Mouse (Mus musculus): ENCODE data around the gene Golph3l.
A peak's percentile ranks its signal among the peaks of the same experiment; 100 is the strongest.

The Golph3l gene

DNA sequence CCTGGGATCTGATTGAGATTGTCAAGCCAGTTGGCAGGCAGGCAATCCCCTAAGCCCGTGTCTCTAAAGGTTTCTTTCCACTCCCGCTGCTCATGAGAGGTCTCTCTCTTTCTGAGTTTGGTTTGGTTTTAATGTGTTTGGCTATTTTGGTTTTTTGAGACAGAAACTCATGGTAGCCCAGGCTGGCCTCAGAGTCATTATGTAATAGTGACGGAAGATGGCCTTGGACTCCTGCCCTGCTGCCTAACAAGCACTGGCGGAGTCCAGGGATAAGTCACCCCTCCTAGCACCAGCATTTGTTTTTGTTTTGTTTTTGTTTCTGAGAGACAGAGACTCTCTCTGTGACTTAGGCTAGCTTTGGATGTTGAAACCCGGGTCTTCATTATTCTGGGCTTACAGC lies 66.7 kb downstream of the Golph3l start:
- DNase-seq (ENCODE audit: low spot score in 2 of 2): no peak

DNA sequence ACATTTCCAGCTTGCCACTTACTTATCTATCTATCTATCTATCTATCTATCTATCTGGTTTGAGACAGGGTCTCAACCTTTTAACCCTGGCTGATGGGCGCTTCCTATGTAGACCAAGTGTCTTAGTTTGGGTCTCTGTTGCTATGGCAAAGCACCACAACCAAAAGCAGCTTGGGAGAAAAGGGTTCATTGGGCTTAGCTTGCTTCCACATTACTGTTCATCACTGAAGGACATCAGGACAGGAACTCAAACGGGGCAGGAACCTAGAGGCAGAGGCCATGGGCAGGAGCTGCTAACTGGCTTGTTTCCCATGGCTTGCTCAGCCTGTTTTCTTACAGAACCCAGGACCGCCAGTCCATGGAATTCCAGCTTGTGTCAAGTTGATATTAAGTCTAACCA lies 68.4 kb downstream of the Golph3l start:
- no peak for DNase-seq (ENCODE audit: low spot score in 2 of 2)

DNA sequence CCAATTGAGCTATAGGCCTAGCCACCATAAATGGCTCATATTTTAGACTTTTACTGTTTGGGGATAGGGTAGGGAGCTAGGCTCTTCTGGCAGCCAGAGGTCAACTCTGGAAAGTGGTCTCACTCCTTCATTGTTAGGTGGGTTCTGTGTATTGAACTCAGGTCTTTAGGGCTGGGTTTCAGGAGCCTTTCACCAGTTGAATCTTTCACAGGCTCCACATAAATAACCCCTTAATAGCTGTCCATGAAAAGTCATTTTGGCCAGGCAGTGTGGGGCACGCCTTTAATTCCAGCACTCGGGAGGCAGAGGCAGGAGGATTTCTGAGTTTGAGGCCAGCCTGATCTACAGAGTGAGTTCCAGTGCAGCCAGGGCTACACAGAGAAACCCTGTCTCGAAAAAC lies 69.0 kb downstream of the Golph3l start:
- DNase-seq (ENCODE audit: low spot score in 2 of 2): no peak

DNA sequence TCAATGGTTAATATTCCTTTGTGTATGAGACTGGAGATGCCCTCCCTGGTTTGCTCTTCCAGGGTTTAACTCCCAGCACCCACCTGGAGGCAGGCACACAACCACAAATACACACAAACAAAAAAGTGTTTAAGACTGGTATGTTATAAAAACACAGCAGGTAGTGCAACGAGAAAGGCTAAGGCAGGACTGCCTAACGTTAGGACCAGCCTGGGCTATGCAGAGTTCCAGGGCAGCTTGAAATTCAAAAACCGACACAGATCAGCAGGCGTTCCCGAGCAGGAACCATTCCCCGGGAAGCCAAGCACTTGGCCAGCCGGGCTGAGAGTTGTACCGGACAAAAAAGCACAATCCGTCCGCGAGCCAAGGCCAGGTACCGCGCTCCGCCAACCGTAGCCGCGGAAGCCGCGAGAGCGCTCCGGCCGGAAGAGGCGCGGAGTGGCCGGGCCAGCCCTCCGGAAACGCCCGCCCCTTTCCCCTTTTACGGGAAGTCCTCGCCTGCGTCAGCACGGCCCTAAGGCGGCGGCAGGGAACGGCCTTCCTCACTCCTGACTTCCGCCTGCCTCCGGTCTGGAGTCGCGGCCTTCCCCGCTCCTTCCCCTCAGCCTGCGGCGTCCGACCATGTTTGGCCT lies 69.6 kb downstream of the Golph3l start, which contains the start of gene Mcl1:
Mcl1 (plus strand) TSS at position 553 of the 632 bp plus-strand sequence.
- DNase-seq (ENCODE audit: low spot score in 2 of 2): peak; percentile 91 to 95

DNA sequence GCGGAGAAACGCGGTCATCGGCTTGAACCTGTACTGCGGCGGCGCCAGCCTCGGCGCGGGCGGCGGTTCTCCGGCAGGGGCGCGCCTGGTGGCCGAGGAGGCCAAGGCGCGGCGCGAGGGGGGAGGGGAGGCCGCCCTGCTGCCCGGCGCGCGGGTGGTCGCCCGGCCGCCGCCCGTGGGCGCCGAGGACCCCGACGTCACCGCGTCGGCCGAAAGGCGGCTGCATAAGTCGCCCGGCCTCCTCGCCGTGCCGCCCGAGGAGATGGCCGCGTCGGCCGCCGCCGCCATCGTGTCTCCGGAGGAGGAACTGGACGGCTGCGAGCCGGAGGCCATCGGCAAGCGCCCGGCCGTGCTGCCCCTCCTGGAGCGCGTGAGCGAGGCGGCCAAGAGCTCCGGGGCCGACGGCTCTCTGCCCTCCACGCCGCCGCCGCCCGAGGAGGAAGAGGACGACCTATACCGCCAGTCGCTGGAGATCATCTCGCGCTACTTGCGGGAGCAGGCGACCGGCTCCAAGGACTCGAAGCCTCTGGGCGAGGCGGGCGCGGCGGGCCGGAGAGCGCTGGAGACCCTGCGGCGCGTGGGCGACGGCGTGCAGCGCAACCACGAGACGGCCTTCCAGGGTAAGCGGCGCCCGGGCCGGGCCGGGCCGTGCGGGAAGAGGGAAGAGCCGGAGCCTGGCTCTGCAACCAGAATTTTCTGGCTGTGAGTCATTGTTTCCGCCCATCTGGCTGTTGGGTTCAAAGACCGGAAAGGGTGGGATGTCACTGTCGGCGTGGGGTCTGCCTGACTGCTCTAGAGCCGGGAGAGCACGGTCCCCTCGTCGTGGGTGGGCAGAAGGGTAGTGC lies 70.4 kb downstream of the Golph3l start:
- peak; percentile 61 to 70 for DNase-seq (ENCODE audit: low spot score in 2 of 2)

DNA sequence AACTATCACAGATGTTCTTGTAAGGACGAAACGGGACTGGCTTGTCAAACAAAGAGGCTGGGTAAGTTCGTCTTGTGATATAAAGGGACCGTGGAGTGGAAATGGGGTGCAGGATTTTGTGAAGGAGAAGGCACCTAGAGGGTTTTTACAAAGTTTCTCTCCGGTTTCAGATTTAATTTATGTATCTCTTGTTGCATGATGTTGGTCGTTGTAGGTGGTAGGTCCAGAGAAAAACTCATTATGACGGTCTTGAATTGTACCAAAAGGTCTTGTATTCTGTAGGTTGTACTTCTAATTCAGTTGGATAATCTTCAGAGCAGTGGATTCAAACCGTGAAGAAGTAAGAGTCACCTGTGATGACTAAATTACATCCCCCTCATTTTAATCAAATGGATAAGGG lies 71.2 kb downstream of the Golph3l start:
- DNase-seq (ENCODE audit: low spot score in 2 of 2): no peak

DNA sequence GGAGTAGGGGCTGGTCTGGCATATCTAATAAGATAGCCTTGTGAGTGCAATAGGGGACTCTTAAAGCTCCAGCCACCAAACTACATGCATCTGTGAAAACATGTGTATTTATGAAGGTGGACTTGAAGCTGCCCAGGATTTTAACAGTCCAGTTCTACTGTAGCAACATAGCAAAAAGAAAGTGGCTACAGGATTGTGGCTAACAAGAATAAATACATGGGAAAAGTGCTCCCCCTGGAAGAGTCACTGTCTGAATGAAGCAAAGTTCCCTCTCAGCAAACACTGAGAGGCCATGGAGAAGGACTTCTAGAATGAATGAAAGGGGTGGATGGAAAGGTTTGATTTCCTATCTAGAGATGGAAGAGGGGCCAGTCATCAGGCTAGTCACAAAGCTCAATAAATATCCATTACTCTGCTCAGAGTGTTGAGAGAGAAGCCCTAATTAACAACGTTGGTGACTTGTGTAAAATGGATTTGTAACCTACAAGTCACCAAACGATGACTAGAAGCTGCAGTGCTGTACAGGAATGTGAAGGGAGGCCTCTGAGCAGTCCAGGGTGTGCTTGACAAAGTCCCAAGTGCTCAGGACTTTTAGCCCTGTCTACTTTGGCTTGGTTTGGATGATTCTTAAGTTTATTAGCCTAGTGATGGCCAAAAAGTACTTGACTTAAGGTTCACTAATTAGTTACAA lies 72.2 kb downstream of the Golph3l start:
- DNase-seq (ENCODE audit: low spot score in 2 of 2): no peak

DNA sequence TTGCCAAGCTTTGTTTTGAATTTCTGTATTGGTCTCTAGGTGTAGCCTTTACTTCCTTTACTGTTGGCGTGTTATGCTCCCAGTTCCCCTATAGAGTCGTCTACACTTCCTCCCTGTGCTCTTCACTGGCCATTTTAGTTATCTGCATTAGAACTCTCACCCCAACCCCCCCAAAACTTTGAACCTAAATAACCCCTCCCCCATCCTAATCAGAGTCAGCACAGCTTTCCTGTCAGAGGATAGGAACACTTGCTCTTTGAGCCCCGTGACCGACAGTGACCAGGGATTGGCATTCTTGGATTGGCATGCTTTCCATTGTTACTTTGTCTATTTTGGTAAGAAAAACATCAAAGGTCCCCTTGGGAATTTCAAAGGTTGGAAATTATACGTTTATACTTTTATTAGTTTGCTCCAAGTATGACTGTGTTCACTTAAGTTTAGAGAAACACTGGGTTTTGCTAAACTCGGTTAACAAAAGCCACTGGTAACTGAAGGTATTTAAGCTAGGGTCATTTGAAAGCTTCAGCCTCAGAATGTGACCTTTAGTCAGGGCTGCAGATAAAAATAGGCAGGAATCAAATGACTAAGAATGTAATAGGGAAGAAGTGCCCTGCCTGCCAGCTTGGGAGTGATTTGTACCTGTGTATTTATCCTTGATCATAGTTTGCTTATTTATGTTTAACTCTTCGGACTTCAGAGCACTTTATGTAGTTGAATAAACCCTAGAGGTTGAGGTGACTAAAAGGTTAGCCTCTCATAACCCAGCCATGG lies 73.4 kb downstream of the Golph3l start:
- no peak for DNase-seq (ENCODE audit: low spot score in 2 of 2)

DNA sequence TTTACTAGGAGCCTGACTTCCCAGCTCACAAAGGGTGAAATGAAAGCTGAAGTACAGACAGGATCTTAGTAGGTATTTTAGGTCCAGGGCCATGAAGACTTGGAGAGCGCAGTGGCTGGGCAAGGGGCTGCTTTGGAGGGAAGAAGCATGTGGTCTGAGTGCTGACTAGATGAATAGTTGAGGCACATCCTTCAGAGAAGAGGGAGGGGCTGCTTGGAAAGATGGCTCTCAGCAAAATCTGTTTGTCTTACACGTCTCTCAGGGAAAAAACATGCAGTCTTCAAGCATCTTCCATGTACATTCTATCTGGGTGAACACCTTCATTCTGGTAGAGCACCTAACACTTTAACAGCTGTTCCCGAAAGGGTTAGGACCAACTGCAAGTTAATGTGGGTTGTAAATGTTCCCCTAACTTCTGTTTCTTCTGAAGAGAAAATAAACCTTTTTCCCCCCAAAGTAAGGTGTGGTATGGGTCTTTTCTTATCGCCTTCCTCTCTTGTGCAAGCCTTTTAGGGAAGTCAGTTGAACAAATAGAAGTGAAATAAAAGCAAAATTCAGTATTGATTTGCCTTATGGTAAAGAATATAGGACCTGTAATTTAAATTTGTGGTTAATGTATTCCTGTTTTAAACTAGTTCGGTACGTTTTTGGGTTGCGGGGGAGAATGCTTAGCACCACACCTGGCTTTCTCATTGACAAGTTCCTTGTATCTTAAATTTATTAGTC lies 74.2 kb downstream of the Golph3l start:
- DNase-seq (ENCODE audit: low spot score in 2 of 2): no peak

DNA sequence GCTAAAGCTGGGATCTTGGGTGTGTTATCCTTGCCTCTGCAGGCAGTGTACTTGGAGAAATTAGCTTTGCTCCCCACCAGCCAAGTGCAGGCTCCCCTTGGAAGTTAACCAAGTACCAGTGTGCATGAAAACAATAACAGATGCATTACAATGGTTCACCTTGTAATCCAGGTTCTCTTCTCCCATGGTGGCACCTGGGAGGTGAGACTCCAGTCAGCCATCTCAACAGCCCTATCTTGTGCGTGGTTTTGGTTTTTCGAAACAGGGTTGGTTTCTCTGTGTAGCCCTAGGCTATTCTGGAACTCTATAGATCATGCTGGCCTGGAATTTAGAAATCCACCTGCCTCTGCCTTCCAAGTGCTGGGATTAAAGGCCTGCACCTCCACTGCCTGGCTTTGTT lies 74.8 kb downstream of the Golph3l start:
- no peak for DNase-seq (ENCODE audit: low spot score in 2 of 2)

DNA sequence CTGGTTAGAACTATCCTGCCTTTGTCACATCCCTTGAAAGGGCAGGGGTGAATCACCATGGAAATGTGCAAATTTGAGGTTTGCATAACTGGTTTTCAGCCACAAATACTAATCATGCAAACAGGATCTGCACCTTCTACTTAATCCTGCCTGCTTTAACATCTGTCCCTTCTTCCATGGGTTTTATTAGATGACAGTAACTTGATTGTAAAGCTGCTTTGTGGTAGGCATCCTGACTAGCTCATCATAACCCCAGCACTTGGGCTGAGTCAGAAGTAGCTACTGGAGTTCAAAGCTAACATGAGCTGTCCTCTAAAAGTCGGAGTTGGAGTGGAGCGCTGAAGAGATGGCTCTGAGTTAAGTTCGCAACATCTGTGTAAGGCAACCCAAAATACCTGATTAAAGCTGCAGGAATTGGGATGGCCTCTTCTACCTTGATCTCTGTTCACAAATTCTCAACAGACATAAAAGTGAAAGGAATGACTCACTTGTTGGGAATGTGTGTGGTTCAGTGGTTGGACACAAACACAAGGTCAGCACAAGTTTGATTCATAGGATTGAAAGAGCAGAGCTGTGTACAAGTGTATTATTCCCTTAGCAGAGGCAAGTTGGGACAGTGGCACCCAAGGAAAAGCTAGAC lies 75.4 kb downstream of the Golph3l start:
- no peak for DNase-seq (ENCODE audit: low spot score in 2 of 2)

DNA sequence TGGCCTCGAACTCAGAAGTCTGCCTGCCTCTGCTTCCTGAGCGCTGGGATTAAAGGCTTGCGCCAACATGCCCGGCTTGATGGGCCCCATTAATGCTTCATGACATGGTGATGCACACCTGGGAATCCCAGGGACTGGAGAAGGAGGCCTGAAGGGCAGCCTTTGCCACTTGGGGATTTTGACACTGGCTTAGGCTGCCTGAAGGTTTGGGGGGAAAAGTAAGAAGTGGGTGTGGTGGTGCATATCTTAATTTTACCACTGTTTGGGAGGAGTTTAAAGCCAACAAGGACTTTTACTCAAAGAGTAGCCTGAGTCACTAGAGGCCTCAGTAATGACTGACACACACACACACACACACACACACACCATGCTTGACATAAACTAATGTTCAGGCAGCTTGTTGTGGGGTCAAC lies 76.2 kb downstream of the Golph3l start:
- DNase-seq (ENCODE audit: low spot score in 2 of 2): no peak

DNA sequence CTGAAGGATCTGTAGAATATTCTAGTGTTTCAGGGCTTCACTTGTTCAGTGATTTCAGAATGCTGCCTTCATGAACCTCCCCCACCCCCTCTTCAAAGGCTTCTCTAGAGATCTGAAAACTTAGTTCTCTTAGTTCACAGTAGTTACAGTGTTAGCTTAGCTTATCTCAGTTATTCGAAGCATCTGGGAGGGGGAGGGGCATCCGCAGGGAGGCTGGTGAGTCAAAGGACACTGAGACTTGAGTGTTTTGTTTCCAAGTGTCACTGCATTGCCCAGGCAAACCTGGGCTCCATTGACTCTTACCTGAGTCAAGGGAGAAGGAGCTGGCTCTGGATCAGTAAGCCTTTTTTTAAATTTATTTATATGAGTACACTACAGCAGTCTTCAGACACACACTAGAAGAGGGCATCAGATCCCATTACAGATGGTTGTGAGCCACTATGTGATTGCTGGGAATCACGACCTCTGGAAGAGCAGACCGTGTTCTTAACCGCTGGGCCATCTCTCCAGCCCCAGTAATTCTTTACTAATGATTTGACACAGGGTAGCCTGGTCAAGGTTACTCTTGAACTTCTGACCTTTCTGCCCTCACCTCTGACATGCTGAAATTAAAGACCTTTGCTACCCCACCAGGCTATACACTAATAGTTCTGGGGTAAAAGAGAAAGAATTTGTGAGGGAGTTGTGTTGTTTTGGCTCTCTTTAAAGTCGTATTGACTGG lies 77.5 kb downstream of the Golph3l start:
- DNase-seq (ENCODE audit: low spot score in 2 of 2): peak in 1 of 2 experiments; percentile 74

DNA sequence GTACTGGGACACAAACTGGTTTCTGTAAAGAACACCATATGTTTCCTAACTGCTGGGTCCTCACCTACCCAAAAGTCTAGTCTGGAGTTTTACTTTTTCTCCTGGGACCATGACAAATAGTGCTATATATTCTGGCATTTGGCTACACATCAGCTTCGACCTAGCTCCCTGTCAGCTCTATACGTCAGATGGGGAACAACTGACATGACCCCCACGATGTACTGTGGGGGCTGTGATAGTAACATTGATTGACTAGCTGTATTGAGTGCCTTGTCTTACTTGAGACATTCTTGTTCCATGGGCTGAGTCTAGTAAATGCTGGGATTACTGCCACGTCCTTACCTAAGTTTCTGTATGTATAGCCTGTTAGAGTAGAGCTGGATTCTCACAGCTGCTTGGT lies 78.8 kb downstream of the Golph3l start:
- DNase-seq (ENCODE audit: low spot score in 2 of 2): no peak

DNA sequence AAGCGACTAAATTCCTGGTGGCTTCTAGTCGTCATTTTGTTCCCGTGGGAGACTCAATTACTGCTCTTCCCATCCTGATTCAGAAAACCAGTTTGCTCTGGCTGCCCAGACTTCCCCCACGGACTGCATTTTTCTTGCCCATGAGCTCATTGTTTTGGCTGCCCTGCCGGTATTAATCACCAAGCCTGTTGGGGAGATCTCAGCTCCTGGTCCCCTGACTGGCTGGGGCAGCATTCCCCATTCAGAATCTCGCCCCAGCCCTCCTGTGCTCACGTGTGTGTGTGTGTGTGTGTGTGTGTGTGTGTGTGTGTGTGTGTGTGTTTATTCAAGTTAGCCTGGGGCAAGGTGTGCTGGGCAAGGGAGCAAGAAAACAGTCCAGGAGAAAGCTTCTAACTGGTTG lies 79.3 kb downstream of the Golph3l start:
- peak in 1 of 2 experiments; percentile 77 for DNase-seq (ENCODE audit: low spot score in 2 of 2)

Measured in urinary bladder, adult 18-20 months (tissue).